24 mouse cellular contexts compared by ENCODE assay signal in the genomic region with DNA sequence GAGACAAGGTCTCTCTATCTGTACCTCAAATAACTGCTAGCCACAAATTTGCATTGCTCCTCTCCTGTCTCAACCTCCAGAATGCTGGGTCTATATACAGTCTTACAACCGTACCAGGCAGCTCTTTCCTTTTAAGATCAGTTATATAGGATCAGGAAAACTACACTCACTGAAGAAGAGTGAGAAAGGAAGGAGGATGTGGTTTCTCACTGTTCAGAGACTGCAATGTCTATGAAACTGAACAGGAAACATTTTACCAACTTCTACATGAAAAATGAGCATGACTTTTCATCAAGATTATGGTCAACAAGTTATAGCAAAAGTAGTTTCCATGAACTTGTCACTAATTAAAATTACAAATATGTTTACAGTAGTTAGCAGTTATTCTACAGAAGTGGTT. TPM values are rescaled to one million over a fixed set of nuclear protein-coding genes. Genes with fewer than 3 reads are reported as not detected.
DNase-seq lines count a peak whose midpoint lies in the region; ATAC-seq lines count a peak whose summit lies in the region.
"Had no signal": no experiment of that assay in that cellular context is flagged by ENCODE, and none has a peak within 500 bp of the region (broad histone marks: within the 10 kb centered on the region; RNA-seq: fewer than 3 reads in every experiment).

No protein-coding gene starts in this region.

- peak; percentile 23 for DNase-seq in CD4-positive helper T cell, adult 2 months (ENCODE audit: low read depth, low spot score)
- DNase-seq in T-cell, adult 2 months (ENCODE audit: low spot score), result peak; percentile 11
- peak; percentile 48 for DNase-seq in naive thymus-derived CD4-positive, alpha-beta T cell, adult 2 months (ENCODE audit: low read depth)
- DNase-seq in left cerebral cortex, adult 9 months (ENCODE audit: low spot score in 2 of 2), result no peak
- DNase-seq in testis, postnatal 10 days (ENCODE audit: low spot score), result no peak
- DNase-seq: adrenal gland, adult 2 months; adrenal gland, postnatal 25 days; cerebellum, adult 2 months; cerebellum, postnatal 10 days; embryo, embryonic 11 days; gastrocnemius, postnatal 14 days; heart, postnatal 36 days had no signal

- ATAC-seq in inflammation-experienced regulatory T-cells, adult 6 months, result peak; percentile 25
- ATAC-seq in erythroblast, adult 5-6 weeks (replicated peaks; ENCODE audit: low FRiP score, poor library complexity, severe bottlenecking), result no peak
- ATAC-seq: forebrain, embryonic 16.5 days; Patski had no signal

RNA-seq across cellular contexts. Expression of a gene that starts 57.0 kb away (rescaled TPM):
- under 1 TPM in 1 of 3 experiments, not detected in 2; 0.29 TPM for polyA plus RNA-seq in inflammation-experienced regulatory T-cells, adult 6 months (2017; shearing (Covaris generic))
- total RNA-seq in erythroblast, adult 5-6 weeks (2015; ENCODE audit: low replicate concordance), result 1.5 TPM in 1 of 2 replicates, not detected in the other
- total RNA-seq in erythroblast, adult 5-6 weeks (2017; ENCODE audit: low replicate concordance), result not detected in 2 replicates
- total RNA-seq: adrenal gland, adult 2 months; adrenal gland, postnatal 25 days; gastrocnemius, adult 18-20 months; gastrocnemius, postnatal 14 days; heart, adult 8-10 months; heart, postnatal 36 days had no signal
- polyA plus RNA-seq: adrenal gland, adult 2 months; cerebellum, adult 2 months; embryonic facial prominence, embryonic 15.5 days; forebrain, embryonic 12.5 days; forebrain, embryonic 16.5 days; heart, embryonic 13.5 days; heart, postnatal 0 days; hindbrain, embryonic 11.5 days; hindbrain, embryonic 15.5 days had no signal

Comparison
In these comparisons a context has a peak if more than half of its experiments do, and no peak if none do; other contexts are left out.
1. DNase-seq: peak in CD4-positive helper T cell, adult 2 months (single experiment), T-cell, adult 2 months (single experiment) and naive thymus-derived CD4-positive, alpha-beta T cell, adult 2 months (single experiment); none in left cerebral cortex, adult 9 months (0 of 2) and testis, postnatal 10 days (single experiment).